Mouse (Mus musculus): ENCODE results near the gene Mrps34. TPM values are rescaled to one million over a fixed set of nuclear protein-coding genes. Genes with fewer than 3 reads are reported as not detected.
"Not testable (repeated sequence)": the region's sequence is repeated elsewhere in the genome, so short reads cannot be mapped to it uniquely, and the experiment has no call there.

The Mrps34 gene
- polyA plus RNA-seq, 1 experiment from 2014 or later: 93.0 TPM

GRCm38 (mm10) chr17:24943036-24943435, 48.1 kb downstream of the Mrps34 start:
- no peak for ATAC-seq (ENCODE audit: insufficient number of reproducible peaks, insufficient read depth, low FRiP score, low TSS enrichment, low read depth)

GRCm38 (mm10) chr17:24943589-24943988, 48.7 kb downstream of the Mrps34 start:
- H3K27ac ChIP-seq; H3K4me2 ChIP-seq; H3K9me3 ChIP-seq; H3K27me3 ChIP-seq; H3K4me1 ChIP-seq; ATAC-seq (ENCODE audit: insufficient number of reproducible peaks, insufficient read depth, low FRiP score, low TSS enrichment, low read depth); H3K4me3 ChIP-seq; H3K9ac ChIP-seq: not testable (repeated sequence)
- 86% methylated on average over 1 of the region's 1 CpGs for WGBS
- peaks cover 59% of the 10 kb centered on the region for H3K36me3 ChIP-seq

More at GRCm38 (mm10) chr17:24943036-24943435, 48.1 kb downstream of the Mrps34 start:
- peaks cover 53% of the 10 kb centered on the region for H3K36me3 ChIP-seq
- no peak overlapping the region for H3K9ac ChIP-seq
- no peak overlapping the region for H3K4me2 ChIP-seq
- no peak overlapping the region for H3K4me3 ChIP-seq
- 92% methylated on average over 7 of the region's 7 CpGs for WGBS
- no peaks in the 10 kb centered on the region for H3K27me3 ChIP-seq
- H3K27ac ChIP-seq: no peak overlapping the region
- H3K4me1 ChIP-seq: no peaks in the 10 kb centered on the region
- no peaks in the 10 kb centered on the region for H3K9me3 ChIP-seq

Other genes with a start within 250 kb of the Mrps34 start
- 50.2 and 50.4 TPM in 2 replicates for gene Slc9a3r2, start 244.8 kb upstream of the Mrps34 start, polyA plus RNA-seq (2015; fragmentation: Nextera tagmentation; extraction: Ambion mirVana)
- 0.74 and 1.2 TPM in 2 replicates for gene Npw, start 236.7 kb upstream of the Mrps34 start, polyA plus RNA-seq (2015; fragmentation: Nextera tagmentation; extraction: Ambion mirVana)
- 21.4 and 22.1 TPM in 2 replicates for gene Zfp598, start 225.4 kb upstream of the Mrps34 start, polyA plus RNA-seq (2015; fragmentation: Nextera tagmentation; extraction: Ambion mirVana)
- 4.6 and 4.9 TPM in 2 replicates for gene Syngr3, start 205.2 kb upstream of the Mrps34 start, polyA plus RNA-seq (2015; fragmentation: Nextera tagmentation; extraction: Ambion mirVana)
- gene Gfer, start 199.0 kb upstream of the Mrps34 start, polyA plus RNA-seq (2015; fragmentation: Nextera tagmentation; extraction: Ambion mirVana): 43.8 and 49.0 TPM in 2 replicates
- 2.6 and 3.5 TPM in 2 replicates for gene Noxo1, start 198.9 kb upstream of the Mrps34 start, polyA plus RNA-seq (2015; fragmentation: Nextera tagmentation; extraction: Ambion mirVana)
- gene Tbl3, start 187.5 kb upstream of the Mrps34 start, polyA plus RNA-seq (2015; fragmentation: Nextera tagmentation; extraction: Ambion mirVana): 74.2 and 81.6 TPM in 2 replicates
- gene Rnf151, start 177.1 kb upstream of the Mrps34 start, polyA plus RNA-seq (2015; fragmentation: Nextera tagmentation; extraction: Ambion mirVana): 0.20 and 0.23 TPM in 2 replicates
- 1,313 and 1,443 TPM in 2 replicates for gene Rps2, start 177.0 kb upstream of the Mrps34 start, polyA plus RNA-seq (2015; fragmentation: Nextera tagmentation; extraction: Ambion mirVana)
- 217 and 229 TPM in 2 replicates for gene Ndufb10, start 170.6 kb upstream of the Mrps34 start, polyA plus RNA-seq (2015; fragmentation: Nextera tagmentation; extraction: Ambion mirVana)
- not detected in 2 replicates for gene Rpl3l, start 167.3 kb upstream of the Mrps34 start, polyA plus RNA-seq (2015; fragmentation: Nextera tagmentation; extraction: Ambion mirVana)
- 27.8 and 27.9 TPM in 2 replicates for gene Msrb1, start 158.5 kb upstream of the Mrps34 start, polyA plus RNA-seq (2015; fragmentation: Nextera tagmentation; extraction: Ambion mirVana)
- 17.9 and 21.6 TPM in 2 replicates for gene Hs3st6, start 142.1 kb upstream of the Mrps34 start, polyA plus RNA-seq (2015; fragmentation: Nextera tagmentation; extraction: Ambion mirVana)
- gene Meiob, start 90.8 kb upstream of the Mrps34 start, polyA plus RNA-seq (2015; fragmentation: Nextera tagmentation; extraction: Ambion mirVana): 0.19 TPM in 1 of 2 replicates, not detected in the other
- 28.3 and 28.4 TPM in 2 replicates for gene Hagh, start 55.0 kb upstream of the Mrps34 start, polyA plus RNA-seq (2015; fragmentation: Nextera tagmentation; extraction: Ambion mirVana)
- gene Fahd1, start 44.8 kb upstream of the Mrps34 start, polyA plus RNA-seq (2015; fragmentation: Nextera tagmentation; extraction: Ambion mirVana): 20.3 and 22.4 TPM in 2 replicates
- 0.37 and 0.42 TPM in 2 replicates for gene Igfals, start 29.1 kb upstream of the Mrps34 start, polyA plus RNA-seq (2015; fragmentation: Nextera tagmentation; extraction: Ambion mirVana)
- gene Nubp2, start 8.8 kb upstream of the Mrps34 start, polyA plus RNA-seq (2015; fragmentation: Nextera tagmentation; extraction: Ambion mirVana): 46.3 and 51.5 TPM in 2 replicates
- 39.3 and 43.2 TPM in 2 replicates for gene Spsb3, start 8.5 kb upstream of the Mrps34 start, polyA plus RNA-seq (2015; fragmentation: Nextera tagmentation; extraction: Ambion mirVana)
- 31.9 and 34.4 TPM in 2 replicates for gene Eme2, start within 50 bp of the Mrps34 start, polyA plus RNA-seq (2015; fragmentation: Nextera tagmentation; extraction: Ambion mirVana)
- 48.9 and 58.2 TPM in 2 replicates for gene Nme3, start 1.4 kb downstream of the Mrps34 start, polyA plus RNA-seq (2015; fragmentation: Nextera tagmentation; extraction: Ambion mirVana)
- gene Mapk8ip3, start 41.9 kb downstream of the Mrps34 start, polyA plus RNA-seq (2015; fragmentation: Nextera tagmentation; extraction: Ambion mirVana): 41.6 and 43.0 TPM in 2 replicates
- gene Jpt2, start 65.6 kb downstream of the Mrps34 start, polyA plus RNA-seq (2015; fragmentation: Nextera tagmentation; extraction: Ambion mirVana): 217 and 236 TPM in 2 replicates
- 8.5 and 9.7 TPM in 2 replicates for gene Cramp1l, start 120.7 kb downstream of the Mrps34 start, polyA plus RNA-seq (2015; fragmentation: Nextera tagmentation; extraction: Ambion mirVana)
- gene Ift140, start 121.0 kb downstream of the Mrps34 start, polyA plus RNA-seq (2015; fragmentation: Nextera tagmentation; extraction: Ambion mirVana): 22.0 and 26.2 TPM in 2 replicates
- 15.2 and 18.4 TPM in 2 replicates for gene Tmem204, start 188.5 kb downstream of the Mrps34 start, polyA plus RNA-seq (2015; fragmentation: Nextera tagmentation; extraction: Ambion mirVana)
- gene Telo2, start 220.9 kb downstream of the Mrps34 start, polyA plus RNA-seq (2015; fragmentation: Nextera tagmentation; extraction: Ambion mirVana): 48.1 and 53.5 TPM in 2 replicates
- gene Ptx4, start 225.6 kb downstream of the Mrps34 start, polyA plus RNA-seq (2015; fragmentation: Nextera tagmentation; extraction: Ambion mirVana): 0.83 and 1.2 TPM in 2 replicates
- 26.0 and 27.8 TPM in 2 replicates for gene Clcn7, start 238.3 kb downstream of the Mrps34 start, polyA plus RNA-seq (2015; fragmentation: Nextera tagmentation; extraction: Ambion mirVana)